Comparison of ENCODE assay signal across 16 mouse cellular contexts in the genomic region with DNA sequence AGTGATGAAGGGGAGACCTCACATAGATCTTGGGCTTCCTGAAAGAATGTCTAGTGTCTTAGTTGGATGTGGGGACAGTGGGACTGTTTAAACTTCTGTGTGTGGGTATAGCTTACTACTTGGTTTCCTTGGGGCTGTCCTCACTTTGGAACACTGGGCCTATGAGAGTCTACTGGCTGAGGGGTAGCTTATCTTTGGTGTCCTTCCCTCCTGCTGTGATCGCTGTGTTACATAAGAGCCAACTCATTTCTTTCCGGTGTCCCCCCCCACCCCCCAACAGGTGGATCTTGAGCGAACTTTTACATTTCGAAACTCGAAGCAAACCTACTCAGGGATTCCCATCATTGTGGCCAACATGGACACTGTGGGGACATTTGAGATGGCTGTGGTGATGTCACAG. TPM values are rescaled to one million over a fixed set of nuclear protein-coding genes. Genes with fewer than 3 reads are reported as not detected.
DNase-seq lines count a peak whose midpoint lies in the region; ATAC-seq and TF ChIP-seq lines count a peak whose summit lies in the region.
"Had no signal": no experiment of that assay in that cellular context is flagged by ENCODE, and none has a peak within 500 bp of the region (broad histone marks: within the 10 kb centered on the region; RNA-seq: fewer than 3 reads in every experiment).

No protein-coding gene starts in this region.

- H3K9ac ChIP-seq in heart, embryonic 13.5 days = peak overlapping the region; percentile 29; the same call in 1 of the 2 replicates
- peak overlapping the region; percentile 64 for H3K9ac ChIP-seq in MEL (ENCODE audit: control insufficient read depth, low read depth, low read length, poor library complexity, severe bottlenecking)
- H3K9ac ChIP-seq in liver, embryonic 16.5 days (ENCODE audit: low read depth, low read length) = peak overlapping the region; percentile 95
- H3K9ac ChIP-seq: forebrain, postnatal 0 days; neural tube, embryonic 12.5 days; stomach, embryonic 15.5 days had no signal

- WGBS in heart, embryonic 13.5 days = 76% methylated on average over 5 of the region's 5 CpGs
- WGBS in liver, embryonic 16.5 days (ENCODE audit: insufficient replicate concordance) = 22% methylated on average over 5 of the region's 5 CpGs

- peaks cover 8% of the 10 kb centered on the region for H3K79me2 ChIP-seq in MEL (ENCODE audit: control insufficient read depth, insufficient read depth, low read length, poor library complexity)

- TF ChIP-seq EP300 in MEL (IDR thresholded peaks at IDR 0.05; ENCODE audit: low read depth in 1 of 2, low read length in 2 of 2) = peak; percentile 22 to 49; a peak in 3 of 4 replicates

- peaks cover 35% of the 10 kb centered on the region for H3K36me3 ChIP-seq in heart, embryonic 13.5 days
- peaks cover 0 to 37% of the 10 kb centered on the region in 2 experiments; a peak in 2 of 4 replicates for H3K36me3 ChIP-seq in MEL (ENCODE audit: control insufficient read depth in 1 of 2, insufficient read depth in 2 of 2, low read length in 2 of 2)
- peaks cover 44% of the 10 kb centered on the region for H3K36me3 ChIP-seq in liver, embryonic 16.5 days (ENCODE audit: control insufficient read depth, insufficient read depth)
- H3K36me3 ChIP-seq: neural tube, embryonic 12.5 days; stomach, embryonic 15.5 days had no signal

- no peak for TF ChIP-seq RAD21 in MEL (IDR thresholded peaks at IDR 0.05; ENCODE audit: low read depth, low read length)

- peak overlapping the region; percentile 30 for H3K4me2 ChIP-seq in heart, embryonic 13.5 days
- H3K4me2 ChIP-seq in liver, embryonic 16.5 days (ENCODE audit: low read depth, low read length) = peak overlapping the region; percentile 81
- H3K4me2 ChIP-seq: neural tube, embryonic 12.5 days; stomach, embryonic 15.5 days had no signal

- H3K4me3 ChIP-seq in heart, embryonic 13.5 days = no peak overlapping the region
- H3K4me3 ChIP-seq in MEL (ENCODE audit: control insufficient read depth in 1 of 2, insufficient read depth in 1 of 2, low read depth in 2 of 2, low read length in 2 of 2) = peak overlapping the region; percentile 48 to 61
- peak overlapping the region; percentile 90 for H3K4me3 ChIP-seq in liver, embryonic 16.5 days (ENCODE audit: low read depth, low read length)
- H3K4me3 ChIP-seq: neural tube, embryonic 12.5 days; stomach, embryonic 15.5 days had no signal

- no peak for TF ChIP-seq CTCF in MEL (IDR thresholded peaks at IDR 0.05 in 2 of 3, conservative IDR thresholded peaks at IDR 0.05 in 1 of 3; ENCODE audit: control insufficient read depth in 1 of 3, insufficient read depth in 1 of 3, low read depth in 2 of 3, low read length in 3 of 3, poor library complexity in 1 of 3, severe bottlenecking in 1 of 3)

- no peak for DNase-seq in heart, postnatal 4 days
- DNase-seq in MEL (ENCODE audit: low read depth, low spot score) = peak; percentile 67
- DNase-seq in ovary, postnatal 14 days (ENCODE audit: low spot score) = no peak
- no peak for DNase-seq in urinary bladder, postnatal 36 days (ENCODE audit: low spot score in 2 of 2)
- DNase-seq: adrenal gland, adult 2 months; cerebellum, postnatal 14 days; forebrain, postnatal 0 days; gastrocnemius, postnatal 10 days; right cerebral cortex, postnatal 14 days had no signal

- no peaks in the 10 kb centered on the region for H3K27me3 ChIP-seq in heart, embryonic 13.5 days (replicated peaks)
- no peaks in the 10 kb centered on the region for H3K27me3 ChIP-seq in MEL (ENCODE audit: control insufficient read depth in 1 of 2, insufficient read depth in 2 of 2, low read length in 2 of 2)
- no peaks in the 10 kb centered on the region for H3K27me3 ChIP-seq in liver, embryonic 16.5 days (ENCODE audit: control insufficient read depth, insufficient read depth, low read depth, low read length)
- H3K27me3 ChIP-seq: neural tube, embryonic 12.5 days; stomach, embryonic 15.5 days had no signal

- TF ChIP-seq POLR2A in MEL (IDR thresholded peaks at IDR 0.05; ENCODE audit: control insufficient read depth in 1 of 2, insufficient read depth in 1 of 2, low read depth in 1 of 2, low read length in 2 of 2, poor library complexity in 1 of 2) = no peak; a peak in 1 of 4 replicates

- H3K27ac ChIP-seq in heart, embryonic 13.5 days (replicated peaks) = peak overlapping the region; percentile 68; the same call in 1 of the 2 replicates
- H3K27ac ChIP-seq in MEL (ENCODE audit: control insufficient read depth, low read depth, low read length) = peak overlapping the region; percentile 98
- H3K27ac ChIP-seq in liver, embryonic 16.5 days (ENCODE audit: low read length) = peak overlapping the region; percentile 93
- H3K27ac ChIP-seq: neural tube, embryonic 12.5 days had no signal

- ATAC-seq in heart, embryonic 13.5 days (ENCODE audit: extremely low read depth, insufficient number of reproducible peaks, low FRiP score, low TSS enrichment) = no peak
- peak; percentile 25 for ATAC-seq in granulocyte monocyte progenitor cell, adult 5-6 weeks (replicated peaks; ENCODE audit: poor library complexity, severe bottlenecking)
- peak; percentile 20; the same call in 1 of the 2 replicates for ATAC-seq in liver, embryonic 16.5 days (ENCODE audit: low read depth)
- ATAC-seq: CD4-positive, CD25-positive, alpha-beta regulatory T cell, adult 4 months; forebrain, postnatal 0 days; lung, postnatal 0 days had no signal

- H3K4me1 ChIP-seq in heart, embryonic 13.5 days = peaks cover 84% of the 10 kb centered on the region
- peaks cover 18 to 53% of the 10 kb centered on the region in 2 experiments for H3K4me1 ChIP-seq in MEL (ENCODE audit: control insufficient read depth in 1 of 2, insufficient read depth in 2 of 2, low read length in 2 of 2)
- peaks cover 81% of the 10 kb centered on the region for H3K4me1 ChIP-seq in liver, embryonic 16.5 days (ENCODE audit: control insufficient read depth, low read depth, low read length)

- no peaks in the 10 kb centered on the region for H3K9me3 ChIP-seq in heart, embryonic 13.5 days
- no peaks in the 10 kb centered on the region for H3K9me3 ChIP-seq in MEL (replicated peaks; ENCODE audit: insufficient read depth, low read length)
- H3K9me3 ChIP-seq in liver, embryonic 16.5 days (replicated peaks; ENCODE audit: control insufficient read depth, low read length) = no peaks in the 10 kb centered on the region
- H3K9me3 ChIP-seq: neural tube, embryonic 12.5 days; stomach, embryonic 15.5 days had no signal

TF ChIP-seq in MEL, 35 proteins besides CTCF, POLR2A, EP300 and RAD21 (continues in another document):
- TF ChIP-seq ZC3H11A (IDR thresholded peaks at IDR 0.05; ENCODE audit: low read depth, low read length) (0 out of 2 replicates have a peak, but pooled peaks have one; percentile 4), MAX (IDR thresholded peaks at IDR 0.05; ENCODE audit: low read length) (0 out of 2 replicates have a peak, but pooled peaks have one; percentile 3), GABPA (IDR thresholded peaks at IDR 0.05; ENCODE audit: low read depth, low read length) (no peak), NELFE (IDR thresholded peaks at IDR 0.05; ENCODE audit: low read depth, low read length) (no peak), NRF1 (IDR thresholded peaks at IDR 0.05; ENCODE audit: insufficient read depth, low read depth, low read length, poor library complexity, severe bottlenecking) (no peak), E2F4 (IDR thresholded peaks at IDR 0.05; ENCODE audit: borderline replicate concordance, low read depth, low read length) (no peak), TAL1 (IDR thresholded peaks at IDR 0.05; ENCODE audit: low read length) (no peak), TCF12 (IDR thresholded peaks at IDR 0.05; ENCODE audit: low read depth, low read length) (peak; percentile 60; the same call in 1 of the 2 replicates), ELF1 (IDR thresholded peaks at IDR 0.05; ENCODE audit: low read depth, low read length) (0 out of 2 replicates have a peak, but pooled peaks have one; percentile 17), TBP (IDR thresholded peaks at IDR 0.05; ENCODE audit: low read depth, low read length) (no peak), MYB (IDR thresholded peaks at IDR 0.05; ENCODE audit: low read depth, low read length) (no peak), USF2 (IDR thresholded peaks at IDR 0.05; ENCODE audit: borderline replicate concordance in 1 of 2, insufficient read depth in 1 of 2, low read depth in 1 of 2, low read length in 2 of 2) (no peak), GATA1 (IDR thresholded peaks at IDR 0.05; ENCODE audit: low read depth, low read length) (peak; percentile 44; the same call in 1 of the 2 replicates), MAFK (IDR thresholded peaks at IDR 0.05; ENCODE audit: borderline replicate concordance, low read depth, low read length) (no peak), MYC (IDR thresholded peaks at IDR 0.05; ENCODE audit: low read depth, low read length) (no peak), ZMIZ1 (IDR thresholded peaks at IDR 0.05; ENCODE audit: low read depth, low read length) (no peak), MXI1 (IDR thresholded peaks at IDR 0.05; ENCODE audit: low read depth, low read length) (no peak; the same call in none of the 2 replicates), CHD1 (IDR thresholded peaks at IDR 0.05; ENCODE audit: low read depth, low read length) (0 out of 2 replicates have a peak, but pooled peaks have one; percentile 40), KAT2A (conservative IDR thresholded peaks at IDR 0.05; ENCODE audit: low read depth, low read length) (no peak; the same call in 1 of the 2 replicates), MAZ (IDR thresholded peaks at IDR 0.05; ENCODE audit: low read depth, low read length) (peak; percentile 65; the same call in 1 of the 2 replicates), CHD2 (IDR thresholded peaks at IDR 0.05; ENCODE audit: low read length) (no peak), RCOR1 (IDR thresholded peaks at IDR 0.05; ENCODE audit: low read depth, low read length) (0 out of 2 replicates have a peak, but pooled peaks have one; percentile 28), BHLHE40 (IDR thresholded peaks at IDR 0.05; ENCODE audit: borderline replicate concordance, low read depth, low read length) (no peak), ETS1 (IDR thresholded peaks at IDR 0.05; ENCODE audit: low read depth, low read length) (peak; percentile 67), JUND (IDR thresholded peaks at IDR 0.05; ENCODE audit: low read depth, low read length) (no peak), SMC3 (IDR thresholded peaks at IDR 0.05; ENCODE audit: low read depth, low read length) (no peak)

RNA-seq across cellular contexts. Expression of a gene that starts 6.9 kb away (rescaled TPM):
- 179 and 199 TPM in 2 replicates for polyA plus RNA-seq in heart, embryonic 13.5 days (2015; fragmentation: Nextera tagmentation; extraction: Ambion mirVana)
- total RNA-seq in heart, postnatal 4 days (2021) = 100 to 1,000 TPM; 161 to 187 TPM
- total RNA-seq in MEL (2012; rRNA removed) = 60.9 and 64.2 TPM in 2 replicates
- polyA plus RNA-seq in MEL (2012; ENCODE audit: insufficient read depth in 1 of 2, insufficient read length in 2 of 2, low read depth in 1 of 2, low replicate concordance in 2 of 2, missing spikeins in 1 of 2) = 100 to 1,000 TPM in 1 of 2 experiments, not detected in 1; 130 TPM
- total RNA-seq in granulocyte monocyte progenitor cell, adult 5-6 weeks (2014; fragmentation: Nextera tagmentation) = 16.4 and 22.5 TPM in 2 replicates
- 12.9 and 13.4 TPM in 2 replicates for total RNA-seq in granulocyte monocyte progenitor cell, adult 5-6 weeks (2017)
- 212 and 220 TPM in 2 replicates for polyA plus RNA-seq in liver, embryonic 16.5 days (2015; fragmentation: Nextera tagmentation; extraction: Ambion mirVana)

Comparison
In these comparisons a context has a peak if more than half of its experiments do, and no peak if none do; other contexts are left out.
1. H3K9ac ChIP-seq: peak in every context shown above with its lines; median percentile 95 in liver, embryonic 16.5 days; 64 in MEL; 29 in heart, embryonic 13.5 days.